Mouse (Mus musculus): ENCODE results near the gene Taf1c. TPM values are rescaled to one million over a fixed set of nuclear protein-coding genes. Genes with fewer than 3 reads are reported as not detected.
A peak's percentile ranks its signal among the peaks of the same experiment; 100 is the strongest.

The Taf1c gene
- total RNA-seq, 2 experiments from 2014 or later = 10.1 to 13.0 TPM

GRCm38 (mm10) chr8:119623061-119623460, 18.0 kb upstream of the Taf1c start:
- no peak for DNase-seq

GRCm38 (mm10) chr8:119622555-119622954, 17.5 kb upstream of the Taf1c start:
- DNase-seq = no peak

- DNase-seq = no peak
These were observed 15.9 kb upstream of the Taf1c start for GRCm38 (mm10) chr8:119620848-119621465.

DNA sequence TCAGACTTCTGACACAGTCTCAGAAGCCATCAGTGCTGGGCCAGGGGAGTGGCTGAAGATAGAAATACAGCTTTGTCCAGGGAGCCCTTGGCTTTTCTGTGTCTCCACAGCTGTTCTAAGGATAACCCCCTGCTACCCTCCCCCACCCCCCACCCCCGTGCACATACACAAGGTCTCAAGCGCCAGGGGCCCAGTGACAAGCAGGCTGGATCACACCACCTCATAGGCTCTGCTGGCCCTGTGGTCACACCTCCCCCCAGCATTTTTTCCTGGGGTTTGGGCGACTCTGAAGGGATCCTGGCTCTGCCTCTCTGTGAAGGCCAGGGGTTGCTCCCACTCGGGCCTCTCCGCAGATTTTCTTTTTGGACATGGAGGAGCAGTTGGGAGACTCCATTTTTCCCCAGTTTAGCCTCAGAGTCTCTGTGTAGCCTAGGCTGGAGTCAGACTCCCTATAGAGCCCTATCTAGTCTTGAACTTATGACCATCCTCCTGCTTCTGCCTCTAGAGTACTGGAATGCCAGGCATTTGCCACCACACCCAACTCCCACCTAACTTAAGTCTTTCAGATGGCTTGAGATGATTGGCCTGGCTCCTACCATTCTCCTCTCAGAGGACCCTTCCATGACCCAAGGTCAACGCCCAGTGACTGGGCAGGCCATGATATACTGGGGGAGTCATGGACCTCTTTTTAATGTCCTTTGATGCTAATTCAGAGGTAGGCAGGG, 15.3 kb upstream of the Taf1c start:
- DNase-seq = no peak

GRCm38 (mm10) chr8:119618887-119619286, 13.9 kb upstream of the Taf1c start:
- no peak for DNase-seq

DNA sequence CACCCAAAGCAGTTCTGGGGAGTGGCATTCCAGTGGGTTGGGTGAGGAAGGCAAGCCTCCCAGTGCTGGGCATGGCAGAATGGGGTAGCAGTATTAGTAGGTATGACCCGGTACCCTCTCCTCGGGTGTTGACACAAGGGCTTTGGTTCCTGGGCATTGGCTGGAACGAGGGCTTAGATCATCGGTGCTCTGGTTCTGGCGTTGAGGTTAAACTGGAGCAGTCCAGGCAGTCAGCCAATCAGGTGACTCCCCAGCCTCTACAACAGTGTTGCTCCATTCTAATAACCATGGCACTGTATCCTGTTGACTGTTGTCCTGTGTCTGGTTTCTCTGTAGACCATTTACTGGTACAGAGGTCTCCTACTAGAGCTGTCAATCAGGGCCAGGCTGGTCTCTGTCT, 12.6 kb upstream of the Taf1c start:
- peak; percentile 68 for DNase-seq

DNA sequence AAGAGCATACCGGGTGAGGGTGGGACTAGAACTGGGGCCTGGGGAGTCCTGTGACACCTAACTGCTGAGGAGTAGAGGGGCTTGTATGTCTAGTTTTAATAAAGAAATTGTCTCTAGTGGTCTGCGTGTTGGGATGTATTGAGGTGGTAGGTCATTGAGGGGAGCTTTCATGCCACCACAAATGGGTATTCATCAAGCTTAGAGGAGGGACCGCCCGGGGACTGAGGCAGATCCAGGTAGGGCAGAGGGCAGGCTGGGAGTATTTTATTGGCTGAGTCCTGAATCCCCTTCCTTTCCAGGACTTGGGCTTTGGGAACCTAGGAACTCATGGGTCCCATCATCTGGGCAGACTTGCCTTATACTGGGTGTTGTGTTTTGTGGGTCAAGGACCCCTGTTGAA, 11.8 kb upstream of the Taf1c start:
- no peak for DNase-seq

DNA sequence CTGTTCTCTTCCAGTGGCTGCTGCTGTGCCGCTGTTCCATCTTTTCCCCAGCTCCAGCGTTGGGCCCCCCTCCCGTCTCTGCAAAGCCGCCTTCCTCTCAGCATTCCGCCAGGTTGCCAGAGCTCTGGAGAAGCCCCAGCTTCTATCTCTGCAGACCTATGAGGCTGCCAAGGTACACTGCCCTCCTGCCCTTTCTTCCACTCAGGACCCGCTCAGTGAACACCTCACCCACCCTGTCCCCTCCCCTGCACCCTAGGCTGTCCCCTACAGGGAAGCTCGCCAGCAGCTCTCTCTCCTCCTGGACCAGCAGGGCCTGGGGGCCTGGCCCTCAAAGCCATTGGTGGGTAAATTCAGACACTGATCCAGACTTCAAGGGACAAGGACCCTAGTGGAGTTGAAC, 11.3 kb upstream of the Taf1c start:
- DNase-seq = no peak

DNA sequence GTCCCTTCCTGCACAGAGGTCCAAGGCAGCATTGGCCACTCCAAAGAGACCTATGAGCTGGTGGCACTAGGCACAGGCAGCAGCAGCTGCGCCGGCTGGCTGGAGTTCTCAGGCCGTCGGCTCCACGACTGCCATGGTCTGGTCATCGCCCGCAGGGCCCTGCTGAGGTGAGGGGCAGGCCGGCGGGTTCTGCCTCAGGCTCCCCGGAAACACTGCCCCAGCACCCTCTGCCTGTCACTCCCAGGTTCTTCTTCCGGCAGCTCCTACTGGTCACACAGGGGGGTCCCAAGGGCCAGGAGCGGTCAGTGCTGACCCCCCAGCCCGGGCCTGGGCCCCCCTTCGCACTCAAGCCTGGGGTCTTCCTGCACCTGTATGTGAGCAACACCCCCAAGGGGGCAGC, 10.1 kb upstream of the Taf1c start:
- no peak for DNase-seq

DNA sequence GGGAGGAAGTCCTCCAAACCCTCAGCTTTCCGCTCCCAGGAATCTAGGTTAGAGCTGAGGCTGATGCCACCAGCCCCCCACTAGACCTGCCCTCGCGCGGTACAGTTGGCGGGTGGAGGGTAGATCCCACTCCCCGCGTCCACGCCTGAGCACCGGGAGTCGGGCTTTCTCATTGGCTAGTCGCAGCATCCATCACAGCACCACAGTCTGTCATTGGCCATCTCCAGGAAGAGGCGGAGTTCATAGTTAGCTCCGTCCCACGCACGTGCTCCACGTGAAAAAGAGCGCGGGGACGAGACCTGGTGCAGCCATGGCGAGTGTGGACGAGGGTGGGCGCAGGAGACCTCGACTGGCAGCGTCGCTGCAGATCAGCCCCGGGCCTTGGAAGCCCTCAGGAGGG, 7.4 kb upstream of the Taf1c start, which contains the start of gene Adad2:
TSS of gene Adad2 (plus strand) at position 277 of the 400 bp plus-strand sequence.
- DNase-seq = no peak

- no peak for DNase-seq
These were observed 1.2 kb upstream of the Taf1c start for GRCm38 (mm10) chr8:119606224-119606623.

GRCm38 (mm10) chr8:119604398-119604803, 621 bp downstream of the Taf1c start:
- DNase-seq = no peak

GRCm38 (mm10) chr8:119603771-119604170, 1.3 kb downstream of the Taf1c start:
- peak; percentile 29 for DNase-seq

DNA sequence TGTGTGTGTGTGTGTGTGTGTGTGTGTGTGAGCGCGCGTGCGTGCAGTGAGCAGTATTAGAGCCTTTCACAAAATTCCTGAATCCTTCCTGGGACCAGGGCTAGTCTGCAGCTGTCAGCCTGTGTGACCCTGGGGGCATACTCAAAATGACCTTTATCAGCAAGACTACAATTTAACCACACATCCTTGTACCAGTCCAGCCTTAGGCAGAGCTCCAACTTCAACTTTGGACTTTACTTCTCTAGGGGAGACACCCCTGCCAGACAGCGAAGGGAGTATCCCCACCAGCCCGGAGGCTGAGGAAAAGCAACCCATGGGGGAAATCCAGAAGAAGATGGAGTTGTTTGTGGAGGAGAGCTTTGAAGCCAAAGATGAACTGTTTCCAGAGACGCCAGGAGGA, 13.6 kb downstream of the Taf1c start:
- no peak for DNase-seq

- DNase-seq = no peak
These were observed 14.7 kb downstream of the Taf1c start for GRCm38 (mm10) chr8:119590348-119590747.

DNA sequence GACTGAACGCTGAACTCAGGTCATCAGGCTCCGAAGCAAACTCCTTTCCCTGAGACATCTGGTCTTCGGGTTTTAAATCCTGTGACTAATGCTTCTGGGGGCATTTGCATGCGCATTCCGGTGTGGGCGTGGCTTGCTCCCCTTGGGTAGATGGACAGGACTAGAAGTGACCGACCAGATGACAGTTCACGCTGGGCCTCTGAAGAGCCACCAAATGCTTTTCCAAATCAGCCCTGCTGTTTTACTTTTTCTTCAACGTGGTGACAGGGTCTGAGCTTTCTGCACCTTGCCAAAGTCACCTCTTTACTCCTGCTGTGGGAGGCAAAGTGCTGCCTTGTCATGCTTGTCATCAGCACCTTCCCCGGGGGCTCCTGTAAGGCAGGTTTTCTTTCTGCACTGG, 16.2 kb downstream of the Taf1c start:
- no peak for DNase-seq

DNA sequence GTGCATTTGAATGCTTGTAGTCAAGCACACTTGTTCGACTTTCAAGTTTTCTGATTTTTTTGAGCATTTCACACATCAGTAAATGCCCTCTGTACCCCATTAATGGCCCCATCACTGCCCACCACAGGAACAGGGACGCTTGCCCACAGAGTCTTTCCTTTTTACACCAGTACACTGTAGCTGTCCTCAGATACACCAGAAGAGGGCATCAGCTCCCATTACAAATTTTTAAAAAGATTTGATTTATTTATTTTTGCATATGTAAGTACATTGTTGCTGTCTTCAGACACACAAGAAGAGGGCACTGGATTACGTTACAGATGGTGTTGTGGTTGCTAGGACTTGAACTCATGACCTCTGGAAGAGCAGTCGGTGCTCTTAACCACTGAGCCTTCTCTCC, 16.7 kb downstream of the Taf1c start:
- no peak for DNase-seq

DNA sequence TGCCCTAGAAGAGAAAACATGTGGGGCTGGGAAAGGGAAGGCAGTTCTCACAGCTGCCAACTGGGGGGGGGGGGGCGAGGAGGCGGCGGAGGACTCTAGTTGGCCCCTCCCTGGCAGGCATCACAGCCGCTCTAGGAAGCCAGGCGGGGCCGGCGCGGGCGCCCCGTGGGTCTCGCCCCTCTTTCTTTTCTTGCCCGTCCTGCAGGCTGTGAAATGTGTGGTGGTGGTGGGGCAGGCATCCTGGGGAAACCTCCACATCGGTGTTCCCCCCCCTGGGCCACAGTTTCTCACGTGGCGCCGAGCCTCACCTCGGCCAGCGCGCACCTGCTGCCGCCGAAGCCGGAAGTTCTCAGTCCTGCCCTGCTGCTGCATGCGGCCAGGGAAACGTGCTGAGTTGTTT, 19.1 kb downstream of the Taf1c start:
- no peak for DNase-seq

GRCm38 (mm10) chr8:119580441-119581161, 24.4 kb downstream of the Taf1c start:
- no peak for DNase-seq

GRCm38 (mm10) chr8:119579096-119579495, 25.9 kb downstream of the Taf1c start:
- DNase-seq = no peak

- DNase-seq = no peak
These were observed 29.7 kb downstream of the Taf1c start for GRCm38 (mm10) chr8:119575366-119575726.

- peak; percentile 99 for DNase-seq
These were observed 30.3 kb downstream of the Taf1c start, which contains the start of the genes Hsdl1 and Dnaaf1 for GRCm38 (mm10) chr8:119574437-119575365. Gene Hsdl1, minus strand, starts transcription at chr8:119575183. Gene Dnaaf1, plus strand, starts transcription at chr8:119575235.

All from adrenal gland, postnatal 10 days (tissue).